Mouse (Mus musculus): ENCODE results near the gene Bhmt2.

Gene Bhmt2

GRCm38 (mm10) chr13:93637282-93638245 is 36.5 kb downstream of the Bhmt2 start, which contains the start of gene Bhmt:
Gene Bhmt (minus strand): TSS chr13:93637961.
- DNase-seq (ENCODE audit: low spot score), result no peak

GRCm38 (mm10) chr13:93636561-93636960 is 37.5 kb downstream of the Bhmt2 start:
- no peak for DNase-seq (ENCODE audit: low spot score)

- no peak for DNase-seq (ENCODE audit: low spot score)
These were observed 41.2 kb downstream of the Bhmt2 start for GRCm38 (mm10) chr13:93632927-93633326.

- no peak for DNase-seq (ENCODE audit: low spot score)
These were observed 43.0 kb downstream of the Bhmt2 start for GRCm38 (mm10) chr13:93630941-93631705.

- DNase-seq (ENCODE audit: low spot score), result no peak
These were observed 45.2 kb downstream of the Bhmt2 start for GRCm38 (mm10) chr13:93628861-93629260.

- DNase-seq (ENCODE audit: low spot score), result peak; percentile 37
These were observed 59.6 kb downstream of the Bhmt2 start for GRCm38 (mm10) chr13:93614361-93614948.

- DNase-seq (ENCODE audit: low spot score), result no peak
These were observed 60.3 kb downstream of the Bhmt2 start for GRCm38 (mm10) chr13:93613771-93614170.

- peak; percentile 68 for DNase-seq (ENCODE audit: low spot score)
These were observed 61.2 kb downstream of the Bhmt2 start for GRCm38 (mm10) chr13:93612660-93613607.

GRCm38 (mm10) chr13:93608476-93608875 is 65.6 kb downstream of the Bhmt2 start:
- DNase-seq (ENCODE audit: low spot score), result no peak

GRCm38 (mm10) chr13:93607701-93608100 is 66.4 kb downstream of the Bhmt2 start:
- DNase-seq (ENCODE audit: low spot score), result no peak

- no peak for DNase-seq (ENCODE audit: low spot score)
These were observed 67.1 kb downstream of the Bhmt2 start for GRCm38 (mm10) chr13:93606868-93607578.

Measured in ovary, adult 18-20 months (tissue).